Comparison of ENCODE assay signal across 31 mouse cellular contexts in the genomic region with DNA sequence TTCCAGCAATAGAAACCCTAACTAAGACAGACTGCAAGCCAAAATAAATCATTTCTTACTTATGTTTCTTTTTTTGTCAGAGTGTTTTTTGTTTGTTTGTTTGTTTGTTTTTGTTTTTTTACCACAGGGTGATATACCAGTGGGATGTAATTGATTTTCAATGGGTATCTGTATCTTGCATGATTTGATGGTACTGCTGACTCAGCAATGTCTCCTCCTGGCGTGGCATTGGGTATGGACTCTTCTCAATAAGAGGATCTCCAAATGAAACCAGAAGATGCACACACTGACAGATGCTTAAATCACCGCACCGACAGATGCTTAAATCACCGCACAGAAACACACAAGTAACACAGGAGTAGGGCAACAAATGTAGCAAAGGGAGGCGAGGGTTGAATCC. TPM values are rescaled to one million over a fixed set of nuclear protein-coding genes. Genes with fewer than 3 reads are reported as not detected.
"Had no signal": no experiment of that assay in that cellular context is flagged by ENCODE, and none has a peak within 500 bp of the region (broad histone marks: within the 10 kb centered on the region; RNA-seq: fewer than 3 reads in every experiment).

No protein-coding gene starts in this region.

- H3K4me3 ChIP-seq: limb, embryonic 10.5 days; limb, embryonic 12.5 days; limb, embryonic 13.5 days; limb, embryonic 15.5 days; liver, embryonic 12.5 days; liver, embryonic 13.5 days; liver, embryonic 15.5 days; lung, embryonic 15.5 days; megakaryocyte, embryonic 14.5 days; midbrain, embryonic 10.5 days; midbrain, embryonic 12.5 days; midbrain, embryonic 13.5 days; midbrain, embryonic 15.5 days; myocyte had no signal

- H3K9me3 ChIP-seq: limb, embryonic 10.5 days; limb, embryonic 12.5 days; limb, embryonic 13.5 days; limb, embryonic 15.5 days; liver, embryonic 12.5 days; liver, embryonic 13.5 days; liver, embryonic 15.5 days; lung, embryonic 15.5 days; midbrain, embryonic 10.5 days; midbrain, embryonic 12.5 days; midbrain, embryonic 13.5 days; midbrain, embryonic 15.5 days had no signal

- H3K27ac ChIP-seq: limb, embryonic 10.5 days; limb, embryonic 12.5 days; limb, embryonic 13.5 days; limb, embryonic 15.5 days; liver, embryonic 12.5 days; liver, embryonic 13.5 days; liver, embryonic 14.5 days; liver, embryonic 15.5 days; lung, embryonic 15.5 days; macrophage; midbrain, embryonic 10.5 days; midbrain, embryonic 12.5 days; midbrain, embryonic 13.5 days; midbrain, embryonic 15.5 days had no signal

- H3K9ac ChIP-seq: limb, embryonic 12.5 days; limb, embryonic 13.5 days; limb, embryonic 15.5 days; liver, embryonic 12.5 days; liver, embryonic 13.5 days; liver, embryonic 14.5 days; liver, embryonic 15.5 days; liver, postnatal 0 days; lung, embryonic 14.5 days; lung, embryonic 15.5 days; midbrain, embryonic 12.5 days; midbrain, embryonic 13.5 days; midbrain, embryonic 15.5 days had no signal

- H3K27me3 ChIP-seq: limb, embryonic 12.5 days; limb, embryonic 13.5 days; limb, embryonic 15.5 days; liver, embryonic 12.5 days; liver, embryonic 13.5 days; liver, embryonic 15.5 days; lung, embryonic 15.5 days; midbrain, embryonic 12.5 days; midbrain, embryonic 13.5 days; midbrain, embryonic 15.5 days had no signal

- DNase-seq: left cerebral cortex, postnatal 4 days; liver; liver, embryonic 13.5 days; liver, postnatal 0 days; lung, adult 18-20 months; lung, adult 2 months; lung, embryonic 14.5 days; lung, postnatal 10 days; lung, postnatal 14 days; lung, postnatal 36 days; lung, postnatal 4 days; midbrain, embryonic 14.5 days had no signal

- H3K36me3 ChIP-seq: limb, embryonic 10.5 days; limb, embryonic 12.5 days; limb, embryonic 13.5 days; limb, embryonic 15.5 days; liver, embryonic 12.5 days; liver, embryonic 13.5 days; liver, embryonic 15.5 days; lung, embryonic 15.5 days; midbrain, embryonic 10.5 days; midbrain, embryonic 12.5 days; midbrain, embryonic 13.5 days; midbrain, embryonic 15.5 days had no signal

- H3K4me2 ChIP-seq: limb, embryonic 12.5 days; limb, embryonic 13.5 days; limb, embryonic 15.5 days; liver, embryonic 11.5 days; liver, embryonic 12.5 days; liver, embryonic 13.5 days; liver, embryonic 15.5 days; lung, embryonic 14.5 days; lung, embryonic 15.5 days; midbrain, embryonic 11.5 days; midbrain, embryonic 12.5 days; midbrain, embryonic 13.5 days; midbrain, embryonic 15.5 days had no signal

- H3K4me1 ChIP-seq: liver, embryonic 12.5 days; liver, embryonic 13.5 days; liver, embryonic 15.5 days; lung, embryonic 15.5 days; megakaryocyte, embryonic 14.5 days; midbrain, embryonic 10.5 days; midbrain, embryonic 12.5 days; midbrain, embryonic 13.5 days; midbrain, embryonic 15.5 days had no signal

RNA-seq across cellular contexts. Expression of a gene that starts 54.8 kb away (rescaled TPM):
- total RNA-seq: megakaryocyte, adult 5-6 weeks; monocyte, adult 5-6 weeks had no signal
- polyA plus RNA-seq: liver, embryonic 15.5 days; macrophage had no signal
